Mouse (Mus musculus): Measurements from ENCODE around the gene Them4. TPM values are rescaled to one million over a fixed set of nuclear protein-coding genes. Genes with fewer than 3 reads are reported as not detected.

Gene Them4
- polyA plus RNA-seq, 1 experiment from 2014 or later: 11.1 TPM

- 69% methylated on average over 6 of the region's 6 CpGs for WGBS
- peaks cover 2 to 13% of the 10 kb centered on the region in 2 experiments; a peak in 3 of 4 replicates for H3K4me1 ChIP-seq (ENCODE audit: control insufficient read depth in 2 of 2, insufficient read depth in 2 of 2, low read length in 2 of 2)
- 0 out of 2 replicates have a peak, but pooled peaks cover 3% of the 10 kb centered on the region for H3K9me3 ChIP-seq (ENCODE audit: control insufficient read depth, low read length)
- H3K27ac ChIP-seq (replicated peaks in 1 of 2; ENCODE audit: control insufficient read depth in 1 of 2, insufficient read depth in 1 of 2, low read depth in 2 of 2, low read length in 2 of 2): no peak overlapping the region
- H3K36me3 ChIP-seq (ENCODE audit: control insufficient read depth, insufficient read depth, low read length): no peaks in the 10 kb centered on the region
- H3K4me3 ChIP-seq (ENCODE audit: control insufficient read depth in 1 of 2, insufficient read depth in 1 of 2, low read depth in 1 of 2, low read length in 2 of 2): no peak overlapping the region
- H3K4me2 ChIP-seq (ENCODE audit: low read length): no peak overlapping the region
- no peak overlapping the region for H3K9ac ChIP-seq (ENCODE audit: low read length)
- ATAC-seq (ENCODE audit: insufficient number of reproducible peaks, insufficient read depth, low FRiP score, low read depth): no peak
- H3K27me3 ChIP-seq (ENCODE audit: control insufficient read depth, insufficient read depth, low read length): peaks cover 35% of the 10 kb centered on the region
Observed at GRCm38 (mm10) chr3:94367511-94367910, 57.6 kb downstream of the Them4 start.

GRCm38 (mm10) chr3:94368631-94369030, 58.7 kb downstream of the Them4 start:
- WGBS: 69% methylated on average over 6 of the region's 6 CpGs
- Histone ChIP-seq H3K27ac (replicated peaks in 1 of 2; ENCODE audit: control insufficient read depth in 1 of 2, insufficient read depth in 1 of 2, low read depth in 2 of 2, low read length in 2 of 2) (no peak overlapping the region), H3K9me3 (ENCODE audit: control insufficient read depth, low read length) (no peaks in the 10 kb centered on the region), H3K4me3 (ENCODE audit: control insufficient read depth in 1 of 2, insufficient read depth in 1 of 2, low read depth in 1 of 2, low read length in 2 of 2) (no peak overlapping the region), H3K36me3 (ENCODE audit: control insufficient read depth, insufficient read depth, low read length) (no peaks in the 10 kb centered on the region), H3K27me3 (ENCODE audit: control insufficient read depth, insufficient read depth, low read length) (peaks cover 24% of the 10 kb centered on the region), H3K9ac (ENCODE audit: low read length) (no peak overlapping the region), H3K4me2 (ENCODE audit: low read length) (no peak overlapping the region), H3K4me1 (ENCODE audit: control insufficient read depth in 2 of 2, insufficient read depth in 2 of 2, low read length in 2 of 2) (peaks cover 9 to 17% of the 10 kb centered on the region in 2 experiments; a peak in 3 of 4 replicates)
- ATAC-seq (ENCODE audit: insufficient number of reproducible peaks, insufficient read depth, low FRiP score, low read depth): no peak

GRCm38 (mm10) chr3:94369709-94370108, 59.8 kb downstream of the Them4 start:
- H3K36me3 ChIP-seq (ENCODE audit: control insufficient read depth, insufficient read depth, low read length): no peaks in the 10 kb centered on the region
- no peak for ATAC-seq (ENCODE audit: insufficient number of reproducible peaks, insufficient read depth, low FRiP score, low read depth)

GRCm38 (mm10) chr3:94371637-94372036, 61.7 kb downstream of the Them4 start:
- WGBS: 2% methylated on average over 11 of the region's 11 CpGs
- Histone ChIP-seq H3K9me3 (ENCODE audit: control insufficient read depth, low read length) (no peaks in the 10 kb centered on the region), H3K4me2 (ENCODE audit: low read length) (peak overlapping the region; percentile 60), H3K27me3 (ENCODE audit: control insufficient read depth, insufficient read depth, low read length) (peaks cover 3% of the 10 kb centered on the region; the same call in 1 of the 2 replicates), H3K4me3 (ENCODE audit: control insufficient read depth in 1 of 2, insufficient read depth in 1 of 2, low read depth in 1 of 2, low read length in 2 of 2) (peak overlapping the region; percentile 0 to 19; a peak in 2 of 4 replicates), H3K4me1 (ENCODE audit: control insufficient read depth in 2 of 2, insufficient read depth in 2 of 2, low read length in 2 of 2) (peaks cover 11 to 21% of the 10 kb centered on the region in 2 experiments; a peak in 3 of 4 replicates), H3K27ac (replicated peaks in 1 of 2; ENCODE audit: control insufficient read depth in 1 of 2, insufficient read depth in 1 of 2, low read depth in 2 of 2, low read length in 2 of 2) (0 out of 4 replicates have a peak overlapping the region, but pooled peaks of 1 of the 2 experiments have one; percentile 37), H3K9ac (ENCODE audit: low read length) (peak overlapping the region; percentile 62), H3K36me3 (ENCODE audit: control insufficient read depth, insufficient read depth, low read length) (no peaks in the 10 kb centered on the region)
- peak; percentile 46; the same call in 1 of the 2 replicates for ATAC-seq (ENCODE audit: insufficient number of reproducible peaks, insufficient read depth, low FRiP score, low read depth)

More at GRCm38 (mm10) chr3:94369709-94370108, 59.8 kb downstream of the Them4 start:
- no peaks in the 10 kb centered on the region for H3K9me3 ChIP-seq (ENCODE audit: control insufficient read depth, low read length)
- H3K4me2 ChIP-seq (ENCODE audit: low read length): no peak overlapping the region
- H3K27ac ChIP-seq (replicated peaks in 1 of 2; ENCODE audit: control insufficient read depth in 1 of 2, insufficient read depth in 1 of 2, low read depth in 2 of 2, low read length in 2 of 2): no peak overlapping the region
- WGBS: 29% methylated on average over 2 of the region's 2 CpGs
- no peak overlapping the region for H3K9ac ChIP-seq (ENCODE audit: low read length)
- peaks cover 15% of the 10 kb centered on the region for H3K27me3 ChIP-seq (ENCODE audit: control insufficient read depth, insufficient read depth, low read length)
- H3K4me1 ChIP-seq (ENCODE audit: control insufficient read depth in 2 of 2, insufficient read depth in 2 of 2, low read length in 2 of 2): peaks cover 11 to 21% of the 10 kb centered on the region in 2 experiments; a peak in 3 of 4 replicates
- no peak overlapping the region for H3K4me3 ChIP-seq (ENCODE audit: control insufficient read depth in 1 of 2, insufficient read depth in 1 of 2, low read depth in 1 of 2, low read length in 2 of 2)

DNA sequence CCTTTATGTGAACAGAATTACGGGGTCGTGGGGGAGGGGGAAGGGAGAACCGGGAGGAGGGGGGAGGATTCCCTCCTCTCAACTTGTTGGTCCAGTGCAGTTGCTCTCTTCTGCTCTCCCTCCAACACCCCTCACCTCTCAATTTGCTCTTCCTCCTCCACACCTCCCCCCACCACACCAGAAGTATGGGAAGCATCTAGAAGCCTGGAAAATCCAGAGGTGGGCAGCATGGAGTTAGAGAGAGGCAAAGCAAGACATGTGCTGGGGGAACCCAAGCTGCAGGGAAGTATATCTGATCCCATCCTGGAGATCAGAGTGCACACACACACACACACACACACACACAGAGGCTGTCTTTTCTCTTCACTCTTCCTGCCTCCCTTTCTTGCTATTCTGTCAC, 62.1 kb downstream of the Them4 start:
- Histone ChIP-seq H3K4me3 (ENCODE audit: control insufficient read depth in 1 of 2, insufficient read depth in 1 of 2, low read depth in 1 of 2, low read length in 2 of 2) (peak overlapping the region in 1 of 2 experiments; percentile 19; a peak in 1 of 4 replicates), H3K4me1 (ENCODE audit: control insufficient read depth in 2 of 2, insufficient read depth in 2 of 2, low read length in 2 of 2) (peaks cover 11 to 21% of the 10 kb centered on the region in 2 experiments; a peak in 3 of 4 replicates), H3K4me2 (ENCODE audit: low read length) (peak overlapping the region; percentile 60), H3K9ac (ENCODE audit: low read length) (peak overlapping the region; percentile 62), H3K27ac (replicated peaks in 1 of 2; ENCODE audit: control insufficient read depth in 1 of 2, insufficient read depth in 1 of 2, low read depth in 2 of 2, low read length in 2 of 2) (no peak overlapping the region), H3K36me3 (ENCODE audit: control insufficient read depth, insufficient read depth, low read length) (no peaks in the 10 kb centered on the region), H3K27me3 (ENCODE audit: control insufficient read depth, insufficient read depth, low read length) (peaks cover 3% of the 10 kb centered on the region; the same call in 1 of the 2 replicates), H3K9me3 (ENCODE audit: control insufficient read depth, low read length) (no peaks in the 10 kb centered on the region)
- WGBS: 0% methylated on average over 1 of the region's 3 CpGs
- peak; percentile 8; the same call in 1 of the 2 replicates for ATAC-seq (ENCODE audit: insufficient number of reproducible peaks, insufficient read depth, low FRiP score, low read depth)

GRCm38 (mm10) chr3:94372641-94373040, 62.8 kb downstream of the Them4 start, which contains the start of gene Rorc:
Gene Rorc (plus strand): TSS chr3:94372794.
- no peaks in the 10 kb centered on the region for H3K9me3 ChIP-seq (ENCODE audit: control insufficient read depth, low read length)
- H3K4me2 ChIP-seq (ENCODE audit: low read length): peak within 1 kb of the TSS; percentile 60
- peak within 1 kb of the TSS; percentile 27 to 37 for H3K4me3 ChIP-seq (ENCODE audit: control insufficient read depth in 1 of 2, insufficient read depth in 1 of 2, low read depth in 1 of 2, low read length in 2 of 2)
- peaks cover 3% of the 10 kb centered on the region; the same call in 1 of the 2 replicates for H3K27me3 ChIP-seq (ENCODE audit: control insufficient read depth, insufficient read depth, low read length)
- peak within 1 kb of the TSS; percentile 62 for H3K9ac ChIP-seq (ENCODE audit: low read length)
- no peaks in the 10 kb centered on the region for H3K36me3 ChIP-seq (ENCODE audit: control insufficient read depth, insufficient read depth, low read length)
- H3K4me1 ChIP-seq (ENCODE audit: control insufficient read depth in 2 of 2, insufficient read depth in 2 of 2, low read length in 2 of 2): peaks cover 11 to 21% of the 10 kb centered on the region in 2 experiments; a peak in 3 of 4 replicates
- 15% methylated on average over 5 of the region's 5 CpGs for WGBS
- no peak for ATAC-seq (ENCODE audit: insufficient number of reproducible peaks, insufficient read depth, low FRiP score, low read depth)
- H3K27ac ChIP-seq (replicated peaks in 1 of 2; ENCODE audit: control insufficient read depth in 1 of 2, insufficient read depth in 1 of 2, low read depth in 2 of 2, low read length in 2 of 2): 0 out of 4 replicates have a peak within 1 kb of the TSS, but pooled peaks have one; percentile 10 to 37

- peaks cover 3% of the 10 kb centered on the region; the same call in 1 of the 2 replicates for H3K27me3 ChIP-seq (ENCODE audit: control insufficient read depth, insufficient read depth, low read length)
- peak overlapping the region; percentile 58 for H3K4me2 ChIP-seq (ENCODE audit: low read length)
- ATAC-seq (ENCODE audit: insufficient number of reproducible peaks, insufficient read depth, low FRiP score, low read depth): peak; percentile 20; the same call in 1 of the 2 replicates
- no peak overlapping the region for H3K27ac ChIP-seq (replicated peaks in 1 of 2; ENCODE audit: control insufficient read depth in 1 of 2, insufficient read depth in 1 of 2, low read depth in 2 of 2, low read length in 2 of 2)
- no peaks in the 10 kb centered on the region for H3K9me3 ChIP-seq (ENCODE audit: control insufficient read depth, low read length)
- WGBS: 3% methylated on average over 10 of the region's 10 CpGs
- H3K4me3 ChIP-seq (ENCODE audit: control insufficient read depth in 1 of 2, insufficient read depth in 1 of 2, low read depth in 1 of 2, low read length in 2 of 2): peak overlapping the region; percentile 27 to 37
- peaks cover 11 to 21% of the 10 kb centered on the region in 2 experiments; a peak in 3 of 4 replicates for H3K4me1 ChIP-seq (ENCODE audit: control insufficient read depth in 2 of 2, insufficient read depth in 2 of 2, low read length in 2 of 2)
- peak overlapping the region; percentile 36 for H3K9ac ChIP-seq (ENCODE audit: low read length)
- no peaks in the 10 kb centered on the region for H3K36me3 ChIP-seq (ENCODE audit: control insufficient read depth, insufficient read depth, low read length)
Observed at GRCm38 (mm10) chr3:94373090-94373489, 63.2 kb downstream of the Them4 start.
